Comparison of ENCODE assay signal across 7 mouse cellular contexts in genomic region chr1:186833896-186834800, GRCm38 (mm10).
DNase-seq lines count a peak whose midpoint lies in the region; ATAC-seq and TF ChIP-seq lines count a peak whose summit lies in the region.

No protein-coding gene starts in this region.

- WGBS in lung, embryonic 14.5 days, result under 1% methylated on average over 43 of the region's 43 CpGs
- WGBS in lung, adult 2 months, result 3% methylated on average over 43 of the region's 43 CpGs
- WGBS in heart, embryonic 15.5 days, result 2% methylated on average over 43 of the region's 43 CpGs
- 2% methylated on average over 43 of the region's 43 CpGs for WGBS in limb, embryonic 15.5 days

- no peaks in the 10 kb centered on the region for H3K4me1 ChIP-seq in lung, embryonic 14.5 days (ENCODE audit: insufficient read depth)
- H3K4me1 ChIP-seq in lung, adult 2 months (ENCODE audit: control insufficient read depth, insufficient read depth, low read length), result 0 out of 2 replicates have a peak, but pooled peaks cover 3% of the 10 kb centered on the region
- peaks cover 17% of the 10 kb centered on the region for H3K4me1 ChIP-seq in heart, embryonic 15.5 days (replicated peaks)
- peaks cover 15% of the 10 kb centered on the region for H3K4me1 ChIP-seq in limb, embryonic 15.5 days

- peak; percentile 49 for DNase-seq in lung, embryonic 14.5 days
- no peak for DNase-seq in lung, adult 2 months
- DNase-seq in embryo, embryonic 11.5 days (ENCODE audit: low read depth, low spot score), result peak; percentile 32
- peak; percentile 76 for DNase-seq in retina, embryonic 14.5 days (ENCODE audit: low spot score)
- DNase-seq in testis, postnatal 10 days (ENCODE audit: low spot score), result no peak

- H3K27ac ChIP-seq in lung, embryonic 14.5 days (ENCODE audit: low read depth), result no peak overlapping the region
- H3K27ac ChIP-seq in heart, embryonic 15.5 days, result no peak overlapping the region
- H3K27ac ChIP-seq in limb, embryonic 15.5 days, result no peak overlapping the region

- TF ChIP-seq POLR2A in lung, adult 2 months (IDR thresholded peaks at IDR 0.05; ENCODE audit: borderline replicate concordance, extremely low read depth, low read depth, low read length), result no peak

- H3K36me3 ChIP-seq in lung, embryonic 14.5 days (ENCODE audit: insufficient read depth), result no peaks in the 10 kb centered on the region
- H3K36me3 ChIP-seq in heart, embryonic 15.5 days, result no peaks in the 10 kb centered on the region
- H3K36me3 ChIP-seq in limb, embryonic 15.5 days, result no peaks in the 10 kb centered on the region

- H3K4me2 ChIP-seq in lung, embryonic 14.5 days, result peak overlapping the region; percentile 84
- peak overlapping the region; percentile 96 for H3K4me2 ChIP-seq in heart, embryonic 15.5 days
- peak overlapping the region; percentile 70 for H3K4me2 ChIP-seq in limb, embryonic 15.5 days

- H3K9ac ChIP-seq in lung, embryonic 14.5 days, result peak overlapping the region; percentile 26
- H3K9ac ChIP-seq in heart, embryonic 15.5 days, result peak overlapping the region; percentile 58
- H3K9ac ChIP-seq in limb, embryonic 15.5 days, result no peak overlapping the region

- ATAC-seq in lung, embryonic 14.5 days (ENCODE audit: insufficient read depth), result peak; percentile 65; the same call in 1 of the 2 replicates
- peak; percentile 22; the same call in 1 of the 2 replicates for ATAC-seq in heart, embryonic 15.5 days (replicated peaks; ENCODE audit: insufficient number of reproducible peaks, insufficient read depth, low FRiP score, low read depth)
- no peak for ATAC-seq in limb, embryonic 15.5 days (ENCODE audit: insufficient number of reproducible peaks, low FRiP score, low TSS enrichment, low read depth)

- peaks cover 27% of the 10 kb centered on the region for H3K27me3 ChIP-seq in lung, embryonic 14.5 days (ENCODE audit: insufficient read depth, low read length)
- H3K27me3 ChIP-seq in heart, embryonic 15.5 days, result 0 out of 2 replicates have a peak, but pooled peaks cover 7% of the 10 kb centered on the region
- H3K27me3 ChIP-seq in limb, embryonic 15.5 days, result peaks cover 42% of the 10 kb centered on the region

- TF ChIP-seq CTCF in lung, embryonic 14.5 days (IDR thresholded peaks at IDR 0.05; ENCODE audit: low read depth), result no peak
- TF ChIP-seq CTCF in lung, adult 2 months (IDR thresholded peaks at IDR 0.05; ENCODE audit: insufficient read depth, low read length), result no peak

- H3K4me3 ChIP-seq in lung, embryonic 14.5 days (ENCODE audit: low read depth, low read length), result peak overlapping the region; percentile 36
- no peak overlapping the region for H3K4me3 ChIP-seq in lung, adult 2 months (replicated peaks; ENCODE audit: extremely low read depth, low read depth, low read length)
- peak overlapping the region; percentile 54 for H3K4me3 ChIP-seq in heart, embryonic 15.5 days
- H3K4me3 ChIP-seq in limb, embryonic 15.5 days, result peak overlapping the region; percentile 37

- no peaks in the 10 kb centered on the region for H3K9me3 ChIP-seq in lung, embryonic 14.5 days (ENCODE audit: low read depth, low read length)
- H3K9me3 ChIP-seq in heart, embryonic 15.5 days (replicated peaks), result no peaks in the 10 kb centered on the region
- H3K9me3 ChIP-seq in limb, embryonic 15.5 days, result no peaks in the 10 kb centered on the region

Comparison
In these comparisons a context has a peak if more than half of its experiments do, and no peak if none do; other contexts are left out.
1. DNase-seq: peak in lung, embryonic 14.5 days (single experiment), embryo, embryonic 11.5 days (single experiment) and retina, embryonic 14.5 days (single experiment); none in lung, adult 2 months (single experiment) and testis, postnatal 10 days (single experiment).
2. Peak in every context shown above with its lines, with median percentiles within 50 percentile points of each other: H3K4me2 ChIP-seq.